Mouse (Mus musculus): ENCODE data around the gene Scaf4. TPM values are rescaled to one million over a fixed set of nuclear protein-coding genes. Genes with fewer than 3 reads are reported as not detected.

The Scaf4 gene
- polyA plus RNA-seq, 2 experiments = 9.0 to 21.8 TPM

DNA sequence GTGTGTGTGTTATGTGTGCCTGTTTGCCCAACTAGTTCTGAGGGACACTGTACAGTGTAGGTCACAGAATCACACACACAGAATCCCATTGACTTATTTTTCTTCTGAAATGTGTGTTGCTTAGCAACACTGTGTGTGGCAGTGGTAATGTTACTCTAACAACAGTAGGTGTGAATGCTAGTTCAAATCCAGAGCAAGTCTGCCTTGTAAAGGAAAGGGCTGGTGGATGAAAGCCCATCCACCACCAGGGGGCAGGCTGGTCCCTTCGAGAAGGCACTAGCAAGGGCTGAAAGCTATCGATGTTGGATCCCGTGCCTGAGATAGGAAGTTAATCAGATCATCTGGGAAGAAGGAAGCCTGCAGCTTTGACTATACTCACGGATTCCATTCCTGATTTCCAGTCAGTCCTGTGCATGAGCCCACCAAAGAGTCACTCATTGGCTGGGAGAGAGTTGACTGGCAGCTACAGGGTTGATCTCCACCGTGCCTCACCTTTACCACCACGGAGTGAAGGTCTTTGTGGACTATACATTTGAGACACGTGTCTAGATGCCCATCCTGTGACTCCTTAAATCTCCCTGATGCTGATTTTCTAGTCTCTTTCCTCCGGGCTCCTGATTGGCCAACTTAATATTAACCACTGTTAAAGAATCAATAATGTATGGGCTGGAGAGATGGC, 38.7 kb upstream of the Scaf4 start:
- Histone ChIP-seq H3K9me3 (ENCODE audit: control insufficient read depth, low read length) (no peaks in the 10 kb centered on the region), H3K4me3 (ENCODE audit: insufficient read depth in 1 of 2, low read depth in 2 of 2, low read length in 2 of 2) (no peak overlapping the region), H3K36me3 (replicated peaks; ENCODE audit: control insufficient read depth, insufficient read depth, low read depth) (no peaks in the 10 kb centered on the region), H3K27ac (no peak overlapping the region), H3K9ac (replicated peaks) (no peak overlapping the region), H3K4me2 (ENCODE audit: low read depth) (no peak overlapping the region), H3K27me3 (ENCODE audit: control insufficient read depth, insufficient read depth, low read length) (no peaks in the 10 kb centered on the region), H3K4me1 (replicated peaks; ENCODE audit: control insufficient read depth in 2 of 2, insufficient read depth in 2 of 2, low read length in 1 of 2) (no peaks in the 10 kb centered on the region)
- 26% methylated on average over 8 of the region's 8 CpGs for WGBS (ENCODE audit: insufficient replicate concordance)
- peak; percentile 91 for TF ChIP-seq CTCF (IDR thresholded peaks at IDR 0.05; ENCODE audit: low read depth)
- TF ChIP-seq EP300 (IDR thresholded peaks at IDR 0.05; ENCODE audit: low read depth) = no peak
- DNase-seq (ENCODE audit: low read depth in 3 of 3, low spot score in 3 of 3) (peak; percentile 12 to 26 (median 17)), ATAC-seq (ENCODE audit: insufficient read depth) (no peak)

- no peak for ATAC-seq (ENCODE audit: insufficient read depth)
- H3K27ac ChIP-seq = no peak overlapping the region
- DNase-seq (ENCODE audit: low read depth in 3 of 3, low spot score in 3 of 3) = no peak
- H3K9ac ChIP-seq (replicated peaks) = no peak overlapping the region
- H3K36me3 ChIP-seq (replicated peaks; ENCODE audit: control insufficient read depth, insufficient read depth, low read depth) = no peaks in the 10 kb centered on the region
- H3K4me2 ChIP-seq (ENCODE audit: low read depth) = no peak overlapping the region
- 0 out of 4 replicates have a peak, but pooled peaks cover 0 to 2% of the 10 kb centered on the region in 2 experiments for H3K4me1 ChIP-seq (replicated peaks; ENCODE audit: control insufficient read depth in 2 of 2, insufficient read depth in 2 of 2, low read length in 1 of 2)
- no peak for TF ChIP-seq EP300 (IDR thresholded peaks at IDR 0.05; ENCODE audit: low read depth)
- no peaks in the 10 kb centered on the region for H3K9me3 ChIP-seq (ENCODE audit: control insufficient read depth, low read length)
- H3K4me3 ChIP-seq (ENCODE audit: insufficient read depth in 1 of 2, low read depth in 2 of 2, low read length in 2 of 2) = no peak overlapping the region
- 64% methylated on average over 7 of the region's 7 CpGs for WGBS (ENCODE audit: insufficient replicate concordance)
- no peaks in the 10 kb centered on the region for H3K27me3 ChIP-seq (ENCODE audit: control insufficient read depth, insufficient read depth, low read length)
Observed at GRCm38 (mm10) chr16:90319321-90319720, 35.0 kb upstream of the Scaf4 start.

GRCm38 (mm10) chr16:90318372-90318926, 34.1 kb upstream of the Scaf4 start:
- ATAC-seq (ENCODE audit: insufficient read depth) = no peak

DNA sequence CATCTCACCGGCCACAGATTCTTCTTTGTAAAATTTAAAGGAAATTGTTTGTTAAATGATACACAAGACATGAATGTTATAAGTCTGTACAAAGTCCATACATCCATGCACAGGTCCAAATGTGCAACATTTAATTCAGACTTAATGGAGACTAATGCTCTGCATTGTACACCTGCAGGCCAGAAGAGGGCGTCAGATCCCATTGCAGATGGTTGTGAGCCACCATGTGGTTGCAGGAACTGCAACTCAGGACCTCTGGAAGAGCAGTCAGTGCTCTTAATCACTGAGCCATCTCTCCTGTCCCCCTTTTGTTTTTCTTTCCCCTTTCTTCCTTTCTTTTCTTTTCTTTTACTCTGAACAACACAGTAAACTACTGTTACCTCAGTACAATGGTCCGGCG, 33.5 kb upstream of the Scaf4 start:
- no peak for DNase-seq (ENCODE audit: low read depth in 3 of 3, low spot score in 3 of 3)
- no peak overlapping the region for H3K9ac ChIP-seq (replicated peaks)
- H3K27ac ChIP-seq = no peak overlapping the region
- ATAC-seq (ENCODE audit: insufficient read depth) = no peak
- H3K4me1 ChIP-seq (replicated peaks; ENCODE audit: control insufficient read depth in 2 of 2, insufficient read depth in 2 of 2, low read length in 1 of 2) = 0 out of 4 replicates have a peak, but pooled peaks cover 0 to 2% of the 10 kb centered on the region in 2 experiments
- H3K4me2 ChIP-seq (ENCODE audit: low read depth) = no peak overlapping the region
- 65% methylated on average over 4 of the region's 4 CpGs for WGBS (ENCODE audit: insufficient replicate concordance)
- H3K36me3 ChIP-seq (replicated peaks; ENCODE audit: control insufficient read depth, insufficient read depth, low read depth) = no peaks in the 10 kb centered on the region
- no peaks in the 10 kb centered on the region for H3K27me3 ChIP-seq (ENCODE audit: control insufficient read depth, insufficient read depth, low read length)
- peak; percentile 33; the same call in 1 of the 2 replicates for TF ChIP-seq CTCF (IDR thresholded peaks at IDR 0.05; ENCODE audit: low read depth)
- TF ChIP-seq EP300 (IDR thresholded peaks at IDR 0.05; ENCODE audit: low read depth) = no peak
- no peaks in the 10 kb centered on the region for H3K9me3 ChIP-seq (ENCODE audit: control insufficient read depth, low read length)
- H3K4me3 ChIP-seq (ENCODE audit: insufficient read depth in 1 of 2, low read depth in 2 of 2, low read length in 2 of 2) = no peak overlapping the region

More at GRCm38 (mm10) chr16:90318372-90318926, 34.1 kb upstream of the Scaf4 start:
- H3K4me1 ChIP-seq (replicated peaks; ENCODE audit: control insufficient read depth in 2 of 2, insufficient read depth in 2 of 2, low read length in 1 of 2) = 0 out of 4 replicates have a peak, but pooled peaks cover 0 to 2% of the 10 kb centered on the region in 2 experiments
- 59% methylated on average over 12 of the region's 12 CpGs for whole genome bisulfite sequencing (ENCODE audit: insufficient replicate concordance)
- H3K27me3 ChIP-seq (ENCODE audit: control insufficient read depth, insufficient read depth, low read length) = no peaks in the 10 kb centered on the region
- no peak for DNase-seq (ENCODE audit: low read depth in 3 of 3, low spot score in 3 of 3)
- TF ChIP-seq EP300 (IDR thresholded peaks at IDR 0.05; ENCODE audit: low read depth) (no peak), CTCF (IDR thresholded peaks at IDR 0.05; ENCODE audit: low read depth) (no peak)
- no peak overlapping the region for H3K9ac ChIP-seq (replicated peaks)
- no peak overlapping the region for H3K4me2 ChIP-seq (ENCODE audit: low read depth)
- no peaks in the 10 kb centered on the region for H3K36me3 ChIP-seq (replicated peaks; ENCODE audit: control insufficient read depth, insufficient read depth, low read depth)
- H3K27ac ChIP-seq = no peak overlapping the region
- H3K4me3 ChIP-seq (ENCODE audit: insufficient read depth in 1 of 2, low read depth in 2 of 2, low read length in 2 of 2) = no peak overlapping the region
- no peaks in the 10 kb centered on the region for H3K9me3 ChIP-seq (ENCODE audit: control insufficient read depth, low read length)

GRCm38 (mm10) chr16:90315881-90316280, 31.6 kb upstream of the Scaf4 start:
- Histone ChIP-seq H3K9me3 (ENCODE audit: control insufficient read depth, low read length) (no peaks in the 10 kb centered on the region), H3K4me2 (ENCODE audit: low read depth) (no peak overlapping the region), H3K4me1 (replicated peaks; ENCODE audit: control insufficient read depth in 2 of 2, insufficient read depth in 2 of 2, low read length in 1 of 2) (0 out of 4 replicates have a peak, but pooled peaks cover 0 to 2% of the 10 kb centered on the region in 2 experiments), H3K4me3 (ENCODE audit: insufficient read depth in 1 of 2, low read depth in 2 of 2, low read length in 2 of 2) (no peak overlapping the region), H3K9ac (replicated peaks) (no peak overlapping the region), H3K27ac (no peak overlapping the region), H3K27me3 (ENCODE audit: control insufficient read depth, insufficient read depth, low read length) (no peaks in the 10 kb centered on the region), H3K36me3 (replicated peaks; ENCODE audit: control insufficient read depth, insufficient read depth, low read depth) (no peaks in the 10 kb centered on the region)
- DNase-seq (ENCODE audit: low read depth in 3 of 3, low spot score in 3 of 3) (no peak), ATAC-seq (ENCODE audit: insufficient read depth) (no peak)
- WGBS (ENCODE audit: insufficient replicate concordance) = 30% methylated on average over 4 of the region's 4 CpGs
- TF ChIP-seq EP300 (IDR thresholded peaks at IDR 0.05; ENCODE audit: low read depth) (no peak), CTCF (IDR thresholded peaks at IDR 0.05; ENCODE audit: low read depth) (no peak)
